Mouse (Mus musculus): ENCODE data around the gene Snd1. TPM values are rescaled to one million over a fixed set of nuclear protein-coding genes. Genes with fewer than 3 reads are reported as not detected.

The Snd1 gene
- polyA plus RNA-seq, 1 experiment, result 58.9 TPM

DNA sequence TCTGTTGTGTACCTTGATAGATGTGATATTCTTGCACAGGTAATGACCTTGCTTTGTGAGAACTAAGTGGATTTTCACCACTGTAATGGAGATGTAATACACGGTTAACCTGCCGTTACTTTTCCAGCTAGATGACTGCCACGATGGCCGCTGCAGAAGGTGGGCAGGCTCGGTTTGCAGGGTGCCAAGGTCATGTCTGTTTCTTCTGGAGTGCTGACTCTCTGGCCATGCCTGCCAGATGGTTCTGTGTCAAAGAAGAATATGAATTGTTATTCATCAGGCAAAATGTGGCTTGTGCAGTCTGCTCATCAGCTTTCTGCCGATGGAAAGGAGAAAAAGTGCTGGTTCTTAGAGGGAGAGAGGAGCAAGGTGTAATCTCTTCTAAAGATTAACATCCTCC is 53.3 kb downstream of the Snd1 start:
- TF ChIP-seq POLR2A (IDR thresholded peaks at IDR 0.05; ENCODE audit: borderline replicate concordance, low read depth, low read length), result no peak
- no peak for TF ChIP-seq CTCF (IDR thresholded peaks at IDR 0.05; ENCODE audit: low read depth, low read length)
- H3K27ac ChIP-seq (ENCODE audit: insufficient read depth, low read depth, low read length), result no peak overlapping the region
- no peaks in the 10 kb centered on the region for H3K4me1 ChIP-seq (ENCODE audit: control insufficient read depth, insufficient read depth, low read length)
- H3K4me3 ChIP-seq (ENCODE audit: insufficient read depth, low read length), result no peak overlapping the region

DNA sequence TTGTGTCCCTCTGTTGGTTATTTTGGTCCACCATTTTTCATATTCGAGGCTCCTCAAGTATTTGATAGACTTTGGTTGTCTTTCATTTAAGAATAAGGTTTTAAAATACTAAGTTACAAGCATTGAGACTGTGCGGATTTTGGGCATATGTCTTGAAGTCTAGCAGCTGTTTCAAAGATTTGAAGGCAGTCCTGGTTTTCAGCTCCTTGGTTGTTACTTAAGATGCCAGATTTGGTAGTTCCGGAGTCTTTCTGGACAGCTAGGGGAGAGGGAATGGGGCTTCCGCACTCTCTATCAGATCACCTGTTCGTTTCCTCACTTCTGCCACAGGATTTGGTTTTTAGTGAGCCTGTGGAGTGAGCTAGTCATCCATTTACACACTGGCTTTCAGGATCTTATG is 61.5 kb downstream of the Snd1 start:
- Histone ChIP-seq H3K27ac (ENCODE audit: insufficient read depth, low read depth, low read length) (no peak overlapping the region), H3K4me3 (ENCODE audit: insufficient read depth, low read length) (no peak overlapping the region), H3K4me1 (ENCODE audit: control insufficient read depth, insufficient read depth, low read length) (no peaks in the 10 kb centered on the region)
- no peak for TF ChIP-seq CTCF (IDR thresholded peaks at IDR 0.05; ENCODE audit: low read depth, low read length)
- no peak for TF ChIP-seq POLR2A (IDR thresholded peaks at IDR 0.05; ENCODE audit: borderline replicate concordance, low read depth, low read length)

DNA sequence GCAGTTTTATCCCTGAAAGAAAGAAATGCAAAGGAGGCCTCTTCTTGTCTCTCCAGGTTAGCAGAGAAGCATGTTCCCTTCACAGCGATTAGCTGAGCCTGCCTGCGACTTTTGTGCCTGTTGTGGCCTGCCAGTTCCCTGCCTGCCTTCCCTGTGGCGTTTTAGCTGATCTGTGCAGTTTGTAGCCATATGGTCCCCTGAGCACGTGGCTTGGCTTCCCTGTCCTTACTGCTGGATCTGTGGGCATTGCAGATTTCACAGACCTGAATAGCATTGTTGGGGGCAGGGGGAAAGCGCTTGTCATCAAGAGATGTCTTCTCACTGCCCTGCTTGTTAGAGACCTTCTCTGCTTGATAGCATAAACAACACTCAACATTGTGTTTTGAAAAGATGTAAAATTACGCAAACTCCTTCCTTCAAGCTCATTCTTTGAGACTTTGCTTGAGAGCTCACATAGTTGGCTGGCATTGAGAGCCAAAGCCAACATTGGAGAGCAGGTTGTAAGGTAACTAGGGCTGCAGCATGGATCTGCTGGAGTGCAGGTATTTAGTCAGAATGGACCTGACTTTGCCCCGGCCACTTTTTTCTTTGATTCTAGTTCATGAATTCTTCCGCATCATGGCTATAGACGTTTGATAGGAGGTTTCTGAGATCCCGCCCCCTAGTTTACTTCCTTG is 63.0 kb downstream of the Snd1 start:
- Histone ChIP-seq H3K4me3 (ENCODE audit: insufficient read depth, low read length) (no peak overlapping the region), H3K27ac (ENCODE audit: insufficient read depth, low read depth, low read length) (no peak overlapping the region), H3K4me1 (ENCODE audit: control insufficient read depth, insufficient read depth, low read length) (no peaks in the 10 kb centered on the region)
- no peak for TF ChIP-seq CTCF (IDR thresholded peaks at IDR 0.05; ENCODE audit: low read depth, low read length)
- no peak for TF ChIP-seq POLR2A (IDR thresholded peaks at IDR 0.05; ENCODE audit: borderline replicate concordance, low read depth, low read length)

DNA sequence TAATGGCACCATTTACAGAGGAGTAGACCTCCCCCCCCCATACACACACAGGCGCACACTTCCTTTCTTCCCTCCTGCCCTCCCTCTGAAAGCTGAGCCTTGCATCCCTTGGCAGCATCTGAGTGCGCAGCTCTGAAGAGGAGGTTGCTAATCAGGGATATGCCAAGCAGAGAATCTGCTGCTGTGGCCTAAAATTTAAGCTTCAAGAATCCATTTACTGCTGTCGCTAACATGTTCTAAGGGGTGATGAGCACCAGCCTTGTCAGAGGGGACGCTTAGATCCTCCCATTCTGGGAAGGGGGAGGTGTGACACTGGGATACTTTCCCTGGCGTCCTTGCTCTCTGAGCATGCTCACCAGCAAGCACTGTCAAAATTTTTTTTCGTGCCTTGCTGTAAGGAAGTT is 67.4 kb downstream of the Snd1 start:
- Histone ChIP-seq H3K4me1 (ENCODE audit: control insufficient read depth, insufficient read depth, low read length) (no peaks in the 10 kb centered on the region), H3K27ac (ENCODE audit: insufficient read depth, low read depth, low read length) (no peak overlapping the region)
- TF ChIP-seq CTCF (IDR thresholded peaks at IDR 0.05; ENCODE audit: low read depth, low read length) (no peak), POLR2A (IDR thresholded peaks at IDR 0.05; ENCODE audit: borderline replicate concordance, low read depth, low read length) (no peak)

DNA sequence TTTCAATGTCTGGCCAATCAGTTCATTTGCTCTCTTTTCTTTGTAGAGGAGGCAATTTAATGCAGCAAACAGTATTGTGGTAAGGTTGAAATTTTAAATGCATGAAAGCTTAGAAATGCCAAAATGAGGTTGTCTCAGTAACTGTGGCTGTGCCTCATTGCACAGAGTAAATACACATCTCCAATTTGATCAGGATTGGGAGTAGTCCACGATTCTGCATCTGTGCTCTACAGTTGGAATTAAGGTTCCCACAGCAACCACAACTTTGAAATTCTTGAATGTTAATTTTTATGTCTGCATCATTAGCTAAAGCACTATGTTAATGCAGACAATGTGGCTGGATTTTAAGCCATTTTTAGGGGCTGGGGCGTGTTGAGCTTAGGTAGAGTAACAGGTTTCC is 72.0 kb downstream of the Snd1 start:
- Histone ChIP-seq H3K4me3 (ENCODE audit: insufficient read depth, low read length) (no peak overlapping the region), H3K27ac (ENCODE audit: insufficient read depth, low read depth, low read length) (no peak overlapping the region), H3K4me1 (ENCODE audit: control insufficient read depth, insufficient read depth, low read length) (no peaks in the 10 kb centered on the region)
- TF ChIP-seq CTCF (IDR thresholded peaks at IDR 0.05; ENCODE audit: low read depth, low read length) (no peak), POLR2A (IDR thresholded peaks at IDR 0.05; ENCODE audit: borderline replicate concordance, low read depth, low read length) (no peak)

More for the DNA sequence above, 67.4 kb downstream of the Snd1 start:
- no peak overlapping the region for H3K4me3 ChIP-seq (ENCODE audit: insufficient read depth, low read length)

DNA sequence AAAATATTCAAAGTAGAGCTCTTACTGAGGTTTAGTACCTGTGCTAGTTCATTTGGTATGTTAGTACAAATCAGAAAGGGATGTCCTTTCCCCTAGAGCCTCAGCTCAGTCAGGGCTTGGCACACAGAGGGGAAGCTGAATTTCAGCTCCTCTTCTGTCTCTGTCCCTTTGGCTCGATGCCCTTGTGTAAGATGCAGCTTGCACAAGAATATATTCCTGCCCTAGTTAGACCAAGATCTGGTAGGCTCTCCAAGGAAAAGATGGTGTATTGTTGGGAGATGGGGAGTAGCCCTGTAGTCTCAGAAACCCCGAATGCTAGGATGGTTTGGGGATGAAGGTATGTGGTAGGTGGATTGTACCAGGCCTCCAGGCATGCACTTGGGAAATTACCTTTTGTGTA is 74.4 kb downstream of the Snd1 start:
- no peak overlapping the region for H3K4me3 ChIP-seq (ENCODE audit: insufficient read depth, low read length)
- H3K4me1 ChIP-seq (ENCODE audit: control insufficient read depth, insufficient read depth, low read length), result no peaks in the 10 kb centered on the region
- no peak overlapping the region for H3K27ac ChIP-seq (ENCODE audit: insufficient read depth, low read depth, low read length)
- no peak for TF ChIP-seq POLR2A (IDR thresholded peaks at IDR 0.05; ENCODE audit: borderline replicate concordance, low read depth, low read length)
- no peak for TF ChIP-seq CTCF (IDR thresholded peaks at IDR 0.05; ENCODE audit: low read depth, low read length)

DNA sequence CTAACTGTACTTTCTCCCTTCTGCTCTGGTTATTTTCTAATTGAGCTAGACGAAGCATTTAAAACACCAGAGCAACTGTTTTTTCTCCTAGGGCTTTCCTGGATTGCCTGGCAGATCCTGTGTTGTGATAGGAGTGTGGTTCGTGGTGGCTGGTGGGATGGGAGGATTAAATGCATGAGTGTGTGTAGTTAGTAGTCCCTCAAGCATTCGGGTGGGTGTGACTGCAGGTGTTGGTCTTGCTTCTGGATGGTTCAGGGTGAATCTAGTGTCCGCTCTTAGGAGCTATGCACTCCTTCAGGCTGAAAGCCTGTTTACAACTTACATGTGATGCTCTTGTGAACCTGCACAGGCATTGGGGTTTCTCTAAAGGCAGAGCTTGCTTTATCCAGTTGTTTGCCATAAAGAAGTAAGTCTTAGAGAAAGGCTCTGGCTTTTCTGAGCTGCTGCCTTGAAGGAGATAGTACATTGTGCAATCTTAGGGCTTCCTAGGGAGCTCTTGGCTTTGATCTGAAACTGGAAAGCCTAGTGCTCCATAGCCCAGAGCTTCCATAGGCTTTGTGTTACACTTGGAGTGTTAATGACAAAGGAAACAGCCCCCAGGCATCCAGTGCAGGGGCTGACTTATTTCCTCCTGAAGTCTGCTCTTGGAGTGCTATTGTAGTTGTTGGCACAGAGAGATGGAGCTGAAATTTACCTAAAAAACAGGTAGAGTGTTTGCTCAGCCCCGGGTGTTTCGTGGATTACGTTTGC is 75.5 kb downstream of the Snd1 start:
- Histone ChIP-seq H3K4me3 (ENCODE audit: insufficient read depth, low read length) (no peak overlapping the region), H3K27ac (ENCODE audit: insufficient read depth, low read depth, low read length) (no peak overlapping the region), H3K4me1 (ENCODE audit: control insufficient read depth, insufficient read depth, low read length) (no peaks in the 10 kb centered on the region)
- TF ChIP-seq POLR2A (IDR thresholded peaks at IDR 0.05; ENCODE audit: borderline replicate concordance, low read depth, low read length) (no peak), CTCF (IDR thresholded peaks at IDR 0.05; ENCODE audit: low read depth, low read length) (no peak)

DNA sequence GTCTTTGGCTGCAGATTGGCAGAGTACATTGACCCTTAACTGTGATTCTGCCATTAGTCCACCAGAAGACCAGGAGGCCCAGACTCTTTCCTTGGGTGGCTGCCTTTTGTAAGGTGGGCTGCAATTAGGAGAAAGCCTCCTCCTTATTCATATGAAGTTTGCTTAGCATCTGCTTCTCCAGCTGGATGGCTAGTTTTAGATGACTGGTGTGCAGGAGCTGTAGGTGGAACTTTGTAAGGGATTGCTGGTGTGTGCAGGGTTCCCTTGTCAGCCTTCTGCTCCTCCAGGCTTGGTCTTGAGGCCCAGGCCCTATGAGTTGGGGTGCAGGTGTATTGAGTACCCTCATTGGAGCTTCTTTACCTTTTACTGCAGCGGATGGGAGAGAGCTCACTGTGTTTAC is 79.5 kb downstream of the Snd1 start:
- no peaks in the 10 kb centered on the region; the same call in 1 of the 2 replicates for H3K4me1 ChIP-seq (ENCODE audit: control insufficient read depth, insufficient read depth, low read length)
- H3K27ac ChIP-seq (ENCODE audit: insufficient read depth, low read depth, low read length), result no peak overlapping the region
- H3K4me3 ChIP-seq (ENCODE audit: insufficient read depth, low read length), result no peak overlapping the region
- TF ChIP-seq CTCF (IDR thresholded peaks at IDR 0.05; ENCODE audit: low read depth, low read length) (no peak), POLR2A (IDR thresholded peaks at IDR 0.05; ENCODE audit: borderline replicate concordance, low read depth, low read length) (no peak)

DNA sequence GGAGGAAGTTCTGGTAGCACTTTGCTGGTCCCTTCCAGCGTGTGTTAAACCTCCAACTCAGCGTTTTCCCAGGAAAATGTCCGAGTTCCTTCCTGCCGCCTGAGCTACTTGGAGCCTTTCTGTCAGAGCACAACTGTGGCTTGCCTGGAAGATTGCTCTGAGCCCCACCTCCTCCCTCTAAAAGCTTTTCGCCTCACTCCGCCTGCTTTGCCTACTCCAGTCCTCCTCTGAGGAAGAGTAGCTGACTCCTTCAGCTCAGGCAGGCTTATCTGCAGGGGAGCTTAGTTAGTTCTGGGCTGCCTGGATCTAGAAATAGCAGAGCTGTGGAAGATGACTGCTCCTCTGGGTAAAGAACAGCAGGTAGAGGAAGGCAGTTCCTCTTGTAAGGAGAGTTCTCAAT is 80.1 kb downstream of the Snd1 start:
- TF ChIP-seq CTCF (IDR thresholded peaks at IDR 0.05; ENCODE audit: low read depth, low read length) (no peak), POLR2A (IDR thresholded peaks at IDR 0.05; ENCODE audit: borderline replicate concordance, low read depth, low read length) (no peak)
- H3K4me1 ChIP-seq (ENCODE audit: control insufficient read depth, insufficient read depth, low read length), result no peaks in the 10 kb centered on the region; the same call in 1 of the 2 replicates

DNA sequence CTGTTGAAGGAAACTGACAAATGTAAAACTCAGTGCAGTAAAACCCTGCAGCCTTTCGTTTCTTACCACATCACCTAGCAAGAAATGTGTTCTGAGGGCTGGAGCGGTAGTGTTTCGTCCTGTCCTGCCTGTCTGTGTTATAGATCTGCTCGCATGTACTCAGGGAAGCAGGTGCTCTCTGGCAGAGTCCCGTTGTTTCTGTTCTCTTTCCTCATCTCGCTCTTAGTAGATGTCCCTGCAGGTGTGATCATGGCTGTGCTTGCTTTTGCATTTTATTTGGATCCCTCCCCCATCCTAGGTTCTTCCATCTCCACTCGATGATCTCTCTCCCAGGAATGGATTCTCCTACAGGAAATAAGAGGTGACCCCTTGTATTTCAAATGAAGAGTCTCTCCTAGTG is 80.5 kb downstream of the Snd1 start:
- TF ChIP-seq POLR2A (IDR thresholded peaks at IDR 0.05; ENCODE audit: borderline replicate concordance, low read depth, low read length), result no peak
- no peak for TF ChIP-seq CTCF (IDR thresholded peaks at IDR 0.05; ENCODE audit: low read depth, low read length)
- no peak overlapping the region for H3K4me3 ChIP-seq (ENCODE audit: insufficient read depth, low read length)
- no peaks in the 10 kb centered on the region; the same call in 1 of the 2 replicates for H3K4me1 ChIP-seq (ENCODE audit: control insufficient read depth, insufficient read depth, low read length)
- H3K27ac ChIP-seq (ENCODE audit: insufficient read depth, low read depth, low read length), result no peak overlapping the region

More for the DNA sequence above, 80.1 kb downstream of the Snd1 start:
- Histone ChIP-seq H3K4me3 (ENCODE audit: insufficient read depth, low read length) (no peak overlapping the region), H3K27ac (ENCODE audit: insufficient read depth, low read depth, low read length) (no peak overlapping the region)
